Mouse (Mus musculus) thymus, adult 2 months (tissue): ENCODE data around the gene Timm50.

Source experiments
- CTCF ChIP-seq: fragments of 200-500 bp; IDR thresholded peaks from 2 replicates; pipeline ENCODE4 v1.5.1; 2012; ENCODE audit warnings: mild to moderate bottlenecking, control low read depth, low read length, moderate library complexity, borderline replicate concordance; ENCODE audit not compliant: control insufficient read depth, poor library complexity, insufficient read depth; ENCODE audit errors: extremely low read depth
- POLR2A ChIP-seq: fragments of 200-500 bp; IDR thresholded peaks from 2 replicates; pipeline ENCODE4 v1.6.1; 2012; ENCODE audit warnings: mild to moderate bottlenecking, low read length, control low read depth, moderate library complexity; ENCODE audit not compliant: control insufficient read depth, poor library complexity, insufficient read depth; ENCODE audit errors: extremely low read depth

DNA sequence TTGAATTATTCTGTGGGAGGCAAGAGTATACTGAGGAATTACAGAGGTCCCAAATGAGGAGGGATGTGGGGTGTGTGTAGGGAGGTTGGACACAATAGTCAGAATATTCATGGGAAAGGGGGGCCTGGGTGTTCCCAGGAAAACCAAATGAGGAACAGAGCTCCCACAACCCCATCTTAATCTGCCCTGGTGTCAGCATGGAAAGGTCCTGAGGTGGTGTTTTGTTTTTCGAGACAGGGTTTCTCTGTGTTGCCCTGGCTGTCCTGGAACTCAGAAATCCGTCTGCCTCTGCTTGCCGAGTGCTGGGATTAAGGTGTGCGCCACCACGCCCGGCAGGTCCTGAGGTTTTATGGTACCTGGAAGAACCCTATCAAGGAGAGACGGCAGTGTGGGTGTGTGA, 46.6 kb upstream of the Timm50 start:
- TF ChIP-seq CTCF (no peak), POLR2A (no peak)
